Mouse (Mus musculus): ENCODE data around the gene Zfp934. TPM values are rescaled to one million over a fixed set of nuclear protein-coding genes. Genes with fewer than 3 reads are reported as not detected.

The Zfp934 gene
- total RNA-seq (2023) = 13.9 TPM

GRCm38 (mm10) chr13:62571099-62571498 is at the start of gene Zfp934:
Zfp934 (minus strand) TSS chr13:62571199.

GRCm38 (mm10) chr13:62558189-62559110 is 12.5 kb downstream of the Zfp934 start, which contains the start of gene Zfp935:
Zfp935 (minus strand) TSS chr13:62558511.

GRCm38 (mm10) chr13:62466424-62467334 is 104.3 kb downstream of the Zfp934 start, which contains the start of gene Gm49359:
Gm49359 (minus strand) TSS chr13:62466832.

Other genes starting within 250 kb of the Zfp934 start
- 0.61 TPM for gene Gm3604, start 188.0 kb downstream of the Zfp934 start, total RNA-seq (2023)
- gene Gm49359, start 104.4 kb downstream of the Zfp934 start, total RNA-seq (2023) = 13.1 TPM
- gene Zfp935, start 12.7 kb downstream of the Zfp934 start, total RNA-seq (2023) = not detected
- gene 6720489N17Rik, start 53.0 kb upstream of the Zfp934 start, total RNA-seq (2023) = 2.8 TPM
- 11.1 TPM for gene Platr25, start 189.5 kb upstream of the Zfp934 start, total RNA-seq (2023)
- 2.1 TPM for gene Gm5141, start 214.6 kb upstream of the Zfp934 start, total RNA-seq (2023)